Mouse (Mus musculus): ENCODE results near the gene Lsm14a. TPM values are rescaled to one million over a fixed set of nuclear protein-coding genes. Genes with fewer than 3 reads are reported as not detected.

Lsm14a gene
- polyA plus RNA-seq, 1 experiment from 2014 or later, result 92.1 TPM

- no peaks in the 10 kb centered on the region for H3K36me3 ChIP-seq (ENCODE audit: insufficient read depth, low read length)
- no peak overlapping the region for H3K4me2 ChIP-seq (replicated peaks; ENCODE audit: low read depth, low read length)
- no peak for ATAC-seq (ENCODE audit: low FRiP score, low TSS enrichment)
- WGBS, result 14% methylated on average over 1 of the region's 1 CpGs
- H3K27ac ChIP-seq (ENCODE audit: low read length), result no peak overlapping the region
- H3K4me1 ChIP-seq (ENCODE audit: insufficient read depth, low read length), result peaks cover 26% of the 10 kb centered on the region
- no peaks in the 10 kb centered on the region for H3K27me3 ChIP-seq (ENCODE audit: insufficient read depth, low read length)
- H3K9ac ChIP-seq (replicated peaks; ENCODE audit: low read length), result no peak overlapping the region
- H3K9me3 ChIP-seq (ENCODE audit: low read length), result no peaks in the 10 kb centered on the region
- no peak overlapping the region for H3K4me3 ChIP-seq (ENCODE audit: low read length)
Measured at GRCm38 (mm10) chr7:34382803-34383202, 10.3 kb downstream of the Lsm14a start.

- Histone ChIP-seq H3K36me3 (ENCODE audit: insufficient read depth, low read length) (no peaks in the 10 kb centered on the region), H3K4me1 (ENCODE audit: insufficient read depth, low read length) (peaks cover 15% of the 10 kb centered on the region), H3K27me3 (ENCODE audit: insufficient read depth, low read length) (no peaks in the 10 kb centered on the region), H3K4me3 (ENCODE audit: low read length) (no peak overlapping the region), H3K27ac (ENCODE audit: low read length) (no peak overlapping the region), H3K4me2 (replicated peaks; ENCODE audit: low read depth, low read length) (no peak overlapping the region), H3K9me3 (ENCODE audit: low read length) (no peaks in the 10 kb centered on the region), H3K9ac (replicated peaks; ENCODE audit: low read length) (no peak overlapping the region)
- 79% methylated on average over 5 of the region's 5 CpGs for WGBS
- no peak for ATAC-seq (ENCODE audit: low FRiP score, low TSS enrichment)
Measured at GRCm38 (mm10) chr7:34381733-34382132, 11.4 kb downstream of the Lsm14a start.

GRCm38 (mm10) chr7:34380311-34380710 lies 12.8 kb downstream of the Lsm14a start:
- WGBS, result 85% methylated on average over 3 of the region's 3 CpGs
- peaks cover 6% of the 10 kb centered on the region; the same call in 1 of the 2 replicates for H3K4me1 ChIP-seq (ENCODE audit: insufficient read depth, low read length)
- no peaks in the 10 kb centered on the region for H3K9me3 ChIP-seq (ENCODE audit: low read length)
- H3K4me3 ChIP-seq (ENCODE audit: low read length), result no peak overlapping the region
- H3K27ac ChIP-seq (ENCODE audit: low read length), result no peak overlapping the region
- no peaks in the 10 kb centered on the region for H3K27me3 ChIP-seq (ENCODE audit: insufficient read depth, low read length)
- no peak for ATAC-seq (ENCODE audit: low FRiP score, low TSS enrichment)
- H3K36me3 ChIP-seq (ENCODE audit: insufficient read depth, low read length), result no peaks in the 10 kb centered on the region
- no peak overlapping the region for H3K9ac ChIP-seq (replicated peaks; ENCODE audit: low read length)
- no peak overlapping the region for H3K4me2 ChIP-seq (replicated peaks; ENCODE audit: low read depth, low read length)

GRCm38 (mm10) chr7:34373906-34374305 lies 19.2 kb downstream of the Lsm14a start:
- Histone ChIP-seq H3K4me1 (ENCODE audit: insufficient read depth, low read length) (0 out of 2 replicates have a peak, but pooled peaks cover 3% of the 10 kb centered on the region), H3K27me3 (ENCODE audit: insufficient read depth, low read length) (no peaks in the 10 kb centered on the region), H3K4me3 (ENCODE audit: low read length) (no peak overlapping the region), H3K36me3 (ENCODE audit: insufficient read depth, low read length) (peaks cover 37% of the 10 kb centered on the region), H3K27ac (ENCODE audit: low read length) (no peak overlapping the region), H3K9ac (replicated peaks; ENCODE audit: low read length) (no peak overlapping the region), H3K4me2 (replicated peaks; ENCODE audit: low read depth, low read length) (no peak overlapping the region), H3K9me3 (ENCODE audit: low read length) (no peaks in the 10 kb centered on the region)
- ATAC-seq (ENCODE audit: low FRiP score, low TSS enrichment), result no peak
- WGBS, result 88% methylated on average over 1 of the region's 1 CpGs

- no peak overlapping the region for H3K4me3 ChIP-seq (ENCODE audit: low read length)
- H3K27me3 ChIP-seq (ENCODE audit: insufficient read depth, low read length), result no peaks in the 10 kb centered on the region
- 94% methylated on average over 4 of the region's 4 CpGs for WGBS
- H3K36me3 ChIP-seq (ENCODE audit: insufficient read depth, low read length), result peaks cover 47% of the 10 kb centered on the region
- no peak overlapping the region for H3K9ac ChIP-seq (replicated peaks; ENCODE audit: low read length)
- H3K27ac ChIP-seq (ENCODE audit: low read length), result no peak overlapping the region
- H3K9me3 ChIP-seq (ENCODE audit: low read length), result no peaks in the 10 kb centered on the region
- no peak overlapping the region for H3K4me2 ChIP-seq (replicated peaks; ENCODE audit: low read depth, low read length)
- no peak for ATAC-seq (ENCODE audit: low FRiP score, low TSS enrichment)
- no peaks in the 10 kb centered on the region for H3K4me1 ChIP-seq (ENCODE audit: insufficient read depth, low read length)
Measured at GRCm38 (mm10) chr7:34355629-34356028, 37.5 kb downstream of the Lsm14a start.

GRCm38 (mm10) chr7:34351997-34352396 lies 41.1 kb downstream of the Lsm14a start:
- Histone ChIP-seq H3K27me3 (ENCODE audit: insufficient read depth, low read length) (no peaks in the 10 kb centered on the region), H3K4me3 (ENCODE audit: low read length) (no peak overlapping the region), H3K4me2 (replicated peaks; ENCODE audit: low read depth, low read length) (no peak overlapping the region), H3K36me3 (ENCODE audit: insufficient read depth, low read length) (peaks cover 64% of the 10 kb centered on the region), H3K9me3 (ENCODE audit: low read length) (no peaks in the 10 kb centered on the region), H3K4me1 (ENCODE audit: insufficient read depth, low read length) (no peaks in the 10 kb centered on the region), H3K27ac (ENCODE audit: low read length) (no peak overlapping the region), H3K9ac (replicated peaks; ENCODE audit: low read length) (no peak overlapping the region)
- 91% methylated on average over 1 of the region's 1 CpGs for WGBS
- ATAC-seq (ENCODE audit: low FRiP score, low TSS enrichment), result no peak

GRCm38 (mm10) chr7:34350166-34350565 lies 42.9 kb downstream of the Lsm14a start:
- no peak overlapping the region for H3K9ac ChIP-seq (replicated peaks; ENCODE audit: low read length)
- H3K27me3 ChIP-seq (ENCODE audit: insufficient read depth, low read length), result no peaks in the 10 kb centered on the region
- H3K27ac ChIP-seq (ENCODE audit: low read length), result no peak overlapping the region
- H3K4me2 ChIP-seq (replicated peaks; ENCODE audit: low read depth, low read length), result no peak overlapping the region
- no peak for ATAC-seq (ENCODE audit: low FRiP score, low TSS enrichment)
- H3K36me3 ChIP-seq (ENCODE audit: insufficient read depth, low read length), result peaks cover 74% of the 10 kb centered on the region
- no peaks in the 10 kb centered on the region for H3K9me3 ChIP-seq (ENCODE audit: low read length)
- no peak overlapping the region for H3K4me3 ChIP-seq (ENCODE audit: low read length)
- no peaks in the 10 kb centered on the region for H3K4me1 ChIP-seq (ENCODE audit: insufficient read depth, low read length)
- whole genome bisulfite sequencing, result 91% methylated on average over 5 of the region's 5 CpGs

GRCm38 (mm10) chr7:34348011-34348410 lies 45.1 kb downstream of the Lsm14a start:
- H3K4me3 ChIP-seq (ENCODE audit: low read length), result no peak overlapping the region
- no peak overlapping the region for H3K27ac ChIP-seq (ENCODE audit: low read length)
- H3K9me3 ChIP-seq (ENCODE audit: low read length), result no peaks in the 10 kb centered on the region
- H3K9ac ChIP-seq (replicated peaks; ENCODE audit: low read length), result no peak overlapping the region
- H3K27me3 ChIP-seq (ENCODE audit: insufficient read depth, low read length), result no peaks in the 10 kb centered on the region
- peaks cover 74% of the 10 kb centered on the region for H3K36me3 ChIP-seq (ENCODE audit: insufficient read depth, low read length)
- no peaks in the 10 kb centered on the region for H3K4me1 ChIP-seq (ENCODE audit: insufficient read depth, low read length)
- no peak for ATAC-seq (ENCODE audit: low FRiP score, low TSS enrichment)
- WGBS, result 89% methylated on average over 1 of the region's 1 CpGs
- H3K4me2 ChIP-seq (replicated peaks; ENCODE audit: low read depth, low read length), result no peak overlapping the region

- ATAC-seq (ENCODE audit: low FRiP score, low TSS enrichment), result no peak
Measured at GRCm38 (mm10) chr7:34347041-34347440, 46.1 kb downstream of the Lsm14a start.

GRCm38 (mm10) chr7:34346505-34346904 lies 46.6 kb downstream of the Lsm14a start:
- Histone ChIP-seq H3K27me3 (ENCODE audit: insufficient read depth, low read length) (no peaks in the 10 kb centered on the region), H3K4me3 (ENCODE audit: low read length) (no peak overlapping the region), H3K9me3 (ENCODE audit: low read length) (no peaks in the 10 kb centered on the region), H3K9ac (replicated peaks; ENCODE audit: low read length) (no peak overlapping the region), H3K4me2 (replicated peaks; ENCODE audit: low read depth, low read length) (no peak overlapping the region), H3K4me1 (ENCODE audit: insufficient read depth, low read length) (no peaks in the 10 kb centered on the region), H3K36me3 (ENCODE audit: insufficient read depth, low read length) (peaks cover 74% of the 10 kb centered on the region), H3K27ac (ENCODE audit: low read length) (no peak overlapping the region)
- 95% methylated on average over 4 of the region's 4 CpGs for WGBS
- ATAC-seq (ENCODE audit: low FRiP score, low TSS enrichment), result no peak

More at GRCm38 (mm10) chr7:34347041-34347440, 46.1 kb downstream of the Lsm14a start:
- Histone ChIP-seq H3K4me1 (ENCODE audit: insufficient read depth, low read length) (no peaks in the 10 kb centered on the region), H3K9ac (replicated peaks; ENCODE audit: low read length) (no peak overlapping the region), H3K4me2 (replicated peaks; ENCODE audit: low read depth, low read length) (no peak overlapping the region), H3K27me3 (ENCODE audit: insufficient read depth, low read length) (no peaks in the 10 kb centered on the region), H3K4me3 (ENCODE audit: low read length) (no peak overlapping the region), H3K9me3 (ENCODE audit: low read length) (no peaks in the 10 kb centered on the region), H3K27ac (ENCODE audit: low read length) (no peak overlapping the region), H3K36me3 (ENCODE audit: insufficient read depth, low read length) (peaks cover 74% of the 10 kb centered on the region)
- 89% methylated on average over 3 of the region's 3 CpGs for WGBS

Data from kidney, embryonic 16.5 days (tissue).